Mouse (Mus musculus) layer of hippocampus, adult 2 months (tissue): ENCODE results near the gene Nrip2. TPM values are rescaled to one million over a fixed set of nuclear protein-coding genes. Genes with fewer than 3 reads are reported as not detected.
A peak's percentile ranks its signal among the peaks of the same experiment; 100 is the strongest.

Source experiments
- DNase-seq, 2 experiments: peaks; one replicate each; pipeline ENCODE4 v3.0.0; 2022; ENCODE audit warnings: low spot score in 2 of 2
- H3K27ac ChIP-seq: fragments of 200-600 bp; 2 replicates; pipeline ENCODE4 v1.8.1; 2022
- H3K4me3 ChIP-seq: fragments of 200-600 bp; 2 replicates; pipeline ENCODE4 v1.8.1; 2022; ENCODE audit warnings: mild to moderate bottlenecking
- CTCF ChIP-seq: fragments of 200-600 bp; conservative IDR thresholded peaks from 2 replicates; pipeline ENCODE4 v1.8.1; 2022; ENCODE audit warnings: antibody characterized with exemption, mild to moderate bottlenecking, moderate library complexity
- total RNA-seq, 2 experiments: library from RNA; stranded (reverse); gene quantifications; 2 replicates each; pipeline ENCODE4 v1.2.3; 2021

The Nrip2 gene
- total RNA-seq, 2 experiments from 2014 or later = 18.4 to 20.3 TPM

DNA sequence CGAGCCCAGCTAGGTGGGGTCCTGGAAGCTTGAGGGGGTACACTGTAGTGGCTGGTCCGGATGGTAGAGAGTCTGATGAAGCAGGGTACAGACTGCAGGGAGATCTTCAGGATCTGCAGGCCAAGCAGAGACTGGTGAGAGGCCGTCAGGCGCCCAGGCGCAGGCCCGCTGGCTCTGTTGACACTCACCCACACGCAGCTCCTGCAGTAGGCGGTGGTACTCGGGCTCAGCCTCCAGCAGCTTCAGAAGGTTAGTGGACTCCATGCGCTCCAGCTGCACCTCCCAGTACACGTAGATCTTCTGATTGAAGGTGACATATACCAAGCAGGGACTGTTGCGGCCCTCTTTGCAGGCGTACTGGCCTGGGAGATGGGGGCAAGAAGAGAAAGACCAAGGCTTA lies 11.2 kb downstream of the Nrip2 start:
- Histone ChIP-seq H3K27ac (no peak overlapping the region), H3K4me3 (no peak overlapping the region)
- no peak for DNase-seq
- no peak for TF ChIP-seq CTCF

DNA sequence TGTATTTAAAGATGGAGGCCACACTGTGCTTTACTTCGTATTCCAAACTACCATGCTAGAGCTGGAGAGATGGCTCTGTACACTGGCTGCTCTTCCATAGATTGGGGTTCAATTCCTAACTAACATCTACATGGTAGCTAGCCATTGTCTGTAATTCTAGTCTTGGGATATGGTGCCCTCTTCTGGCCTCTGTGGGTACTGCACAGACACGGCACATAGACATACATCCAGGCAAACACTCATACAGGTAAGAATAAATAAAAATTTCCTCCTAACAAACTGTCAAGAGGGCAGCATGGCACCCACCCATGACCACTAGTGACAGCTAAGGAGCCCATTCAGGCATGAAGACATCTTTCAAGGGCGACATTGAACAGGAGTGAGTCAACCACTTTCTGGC lies 12.0 kb downstream of the Nrip2 start:
- peak; percentile 97 for TF ChIP-seq CTCF
- peak; percentile 70 to 92 for DNase-seq
- Histone ChIP-seq H3K27ac (no peak overlapping the region), H3K4me3 (no peak overlapping the region)

GRCm38 (mm10) chr6:128416169-128416568 lies 17.1 kb downstream of the Nrip2 start:
- H3K27ac ChIP-seq = no peak overlapping the region
- no peak overlapping the region for H3K4me3 ChIP-seq
- DNase-seq = no peak
- no peak for TF ChIP-seq CTCF

DNA sequence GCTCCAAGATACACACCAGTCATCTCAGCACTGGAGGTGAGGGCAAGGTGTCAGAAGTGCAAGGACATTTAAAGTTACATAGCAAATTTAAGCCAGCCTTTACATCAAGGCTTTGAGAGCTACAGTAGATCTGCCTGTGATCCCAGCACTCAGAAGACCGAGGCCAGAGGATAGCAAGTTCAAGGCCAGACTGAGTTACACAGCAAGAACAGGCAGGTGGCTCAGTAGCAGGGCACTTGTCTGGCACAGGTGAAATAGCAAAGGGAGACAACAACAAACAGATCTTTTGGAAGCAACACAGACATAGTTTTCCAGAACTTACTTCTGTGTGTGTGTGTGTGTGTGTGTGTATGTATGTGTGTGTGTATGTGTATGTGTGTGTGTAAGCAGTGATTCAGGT lies 19.0 kb downstream of the Nrip2 start:
- DNase-seq = no peak
- no peak for TF ChIP-seq CTCF
- H3K27ac ChIP-seq = no peak overlapping the region
- H3K4me3 ChIP-seq = no peak overlapping the region

DNA sequence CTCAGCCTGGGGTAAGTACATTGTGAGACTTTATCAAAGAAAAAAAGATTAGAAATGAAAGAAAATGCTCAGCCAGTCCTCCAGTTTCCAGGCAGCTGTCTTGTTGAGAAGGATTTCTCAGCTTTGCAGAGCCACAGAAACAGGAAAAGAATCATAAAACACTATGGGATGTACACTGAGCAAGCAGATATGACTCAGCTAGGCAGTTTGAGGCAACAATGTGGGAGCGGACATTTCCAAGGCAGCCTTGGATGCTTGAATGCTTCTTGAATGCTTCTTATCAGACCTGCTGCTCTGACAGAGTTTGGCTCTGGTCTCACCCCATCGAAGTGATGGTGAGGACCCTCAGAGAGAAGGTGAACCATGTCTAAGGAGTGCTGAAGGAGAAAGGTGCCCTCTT lies 21.9 kb downstream of the Nrip2 start:
- peak overlapping the region; percentile 70 for H3K27ac ChIP-seq
- H3K4me3 ChIP-seq = no peak overlapping the region
- no peak for TF ChIP-seq CTCF
- DNase-seq = no peak

DNA sequence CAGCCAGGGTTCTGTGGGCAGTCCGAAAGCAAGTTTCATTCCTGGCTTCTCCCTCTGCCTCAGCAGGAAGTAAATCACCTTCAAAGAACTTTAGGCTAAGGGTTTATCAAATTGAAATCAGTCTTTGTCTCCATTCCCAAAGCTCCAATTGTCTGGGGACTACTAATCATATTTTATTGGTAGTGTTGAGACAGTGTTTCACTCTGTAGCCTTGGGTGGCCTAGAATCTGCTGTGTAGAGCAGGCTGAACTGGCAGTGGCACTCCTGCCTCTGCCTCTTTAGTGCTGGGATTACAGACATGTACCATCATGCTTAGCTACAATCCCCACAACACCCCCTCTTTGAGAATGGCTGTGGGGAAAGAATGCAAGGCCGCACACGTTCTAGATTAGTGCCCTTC lies 22.4 kb downstream of the Nrip2 start:
- H3K27ac ChIP-seq = peak overlapping the region; percentile 70
- TF ChIP-seq CTCF = no peak
- DNase-seq = no peak
- H3K4me3 ChIP-seq = no peak overlapping the region

- Histone ChIP-seq H3K4me3 (peak overlapping the region; percentile 85), H3K27ac (peak overlapping the region; percentile 99)
- TF ChIP-seq CTCF = no peak
- DNase-seq = no peak
Measured at GRCm38 (mm10) chr6:128423496-128424268, 24.6 kb downstream of the Nrip2 start.

DNA sequence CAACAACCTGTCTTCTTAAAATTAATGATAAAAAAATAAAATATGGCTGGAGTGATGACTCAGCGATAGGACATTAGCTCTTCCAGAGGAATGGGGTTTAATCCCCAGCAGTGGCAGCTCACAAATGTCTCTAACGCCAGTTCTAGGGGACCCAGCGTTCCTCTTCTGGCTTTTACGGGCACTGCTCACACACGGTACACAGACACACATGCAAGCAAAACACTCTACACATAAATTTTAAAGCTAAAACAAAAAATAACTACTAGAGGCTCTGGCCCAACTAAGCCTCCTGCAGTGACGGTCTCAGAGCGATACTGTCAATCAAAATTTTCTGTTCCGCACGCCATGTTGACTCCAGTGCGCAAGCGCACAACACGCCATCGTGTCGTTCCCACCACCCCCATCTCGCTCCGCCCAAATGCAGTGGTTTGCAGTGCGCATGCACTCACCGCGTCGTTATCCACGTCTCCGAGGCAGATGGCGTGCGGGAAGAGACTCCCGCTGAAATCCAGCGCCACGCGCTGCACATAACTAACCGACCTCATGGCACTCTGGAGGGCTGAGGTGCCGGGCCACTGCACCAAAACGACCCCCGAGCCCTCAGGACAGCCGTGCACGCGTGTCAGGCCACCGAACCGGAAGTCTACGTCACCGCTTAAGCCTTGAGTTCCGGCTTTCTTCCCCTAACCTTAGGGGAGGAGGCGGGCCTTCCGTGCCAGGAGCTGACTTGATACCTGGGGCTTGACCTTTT lies 25.3 kb downstream of the Nrip2 start, which contains the start of gene Itfg2:
Gene Itfg2, minus strand, starts transcription at position 663 of the 751 bp plus-strand sequence.
- DNase-seq = peak; percentile 95 to 96
- Histone ChIP-seq H3K4me3 (peak within 1 kb of the TSS; percentile 85), H3K27ac (peak within 1 kb of the TSS; percentile 99)
- no peak for TF ChIP-seq CTCF

DNA sequence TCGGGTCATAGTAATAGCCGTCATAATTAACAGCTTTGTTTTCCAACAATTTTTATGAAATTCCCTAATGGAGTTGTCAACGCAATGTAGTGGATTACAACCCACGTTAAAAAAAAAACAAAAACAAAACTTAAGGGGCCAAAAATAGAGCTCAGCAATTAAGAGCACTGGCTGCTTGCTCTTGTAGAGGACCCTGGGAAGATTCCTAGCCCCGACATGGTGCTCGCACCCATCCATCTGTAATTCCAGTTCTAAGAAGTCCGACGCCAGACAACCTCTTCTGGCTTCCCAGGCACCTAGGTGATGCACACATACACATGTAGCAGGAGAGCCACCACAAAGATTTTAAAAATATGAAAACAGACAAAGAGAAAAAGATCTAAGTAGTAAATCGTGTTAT lies 25.9 kb downstream of the Nrip2 start:
- TF ChIP-seq CTCF = no peak
- H3K27ac ChIP-seq = peak overlapping the region; percentile 99
- peak overlapping the region; percentile 85 for H3K4me3 ChIP-seq
- DNase-seq = no peak

GRCm38 (mm10) chr6:128427571-128427970 lies 28.5 kb downstream of the Nrip2 start:
- Histone ChIP-seq H3K4me3 (no peak overlapping the region), H3K27ac (no peak overlapping the region)
- DNase-seq = no peak
- TF ChIP-seq CTCF = no peak

- no peak overlapping the region for H3K27ac ChIP-seq
- no peak overlapping the region for H3K4me3 ChIP-seq
- DNase-seq = no peak
- no peak for TF ChIP-seq CTCF
Measured at GRCm38 (mm10) chr6:128429300-128429699, 30.2 kb downstream of the Nrip2 start.

DNA sequence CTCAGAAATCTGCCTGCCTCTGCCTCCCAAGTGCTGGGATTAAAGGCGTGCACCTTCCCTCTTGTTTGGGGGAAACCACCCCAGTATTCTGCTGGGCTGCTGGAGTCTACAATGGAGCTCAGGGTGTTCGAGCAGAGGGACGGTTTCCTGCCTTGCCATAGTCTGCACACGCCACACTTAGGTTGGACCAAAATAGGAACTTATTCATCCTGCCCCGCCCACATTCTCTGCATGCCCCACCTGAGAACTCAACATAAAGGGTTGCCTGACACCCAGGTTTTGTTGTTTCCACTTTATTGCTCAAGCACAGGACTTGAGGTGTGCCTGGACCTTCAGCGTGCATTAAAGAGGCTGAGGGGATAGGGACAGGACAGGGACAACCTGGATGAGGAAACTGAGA lies 30.7 kb downstream of the Nrip2 start:
- no peak overlapping the region for H3K27ac ChIP-seq
- no peak overlapping the region for H3K4me3 ChIP-seq
- DNase-seq = no peak
- no peak for TF ChIP-seq CTCF

- no peak for TF ChIP-seq CTCF
- Histone ChIP-seq H3K27ac (no peak overlapping the region), H3K4me3 (no peak overlapping the region)
- DNase-seq = no peak
Measured at GRCm38 (mm10) chr6:128432356-128432915, 33.3 kb downstream of the Nrip2 start.
